7 mouse cellular contexts compared by ENCODE assay signal in the genomic region with DNA sequence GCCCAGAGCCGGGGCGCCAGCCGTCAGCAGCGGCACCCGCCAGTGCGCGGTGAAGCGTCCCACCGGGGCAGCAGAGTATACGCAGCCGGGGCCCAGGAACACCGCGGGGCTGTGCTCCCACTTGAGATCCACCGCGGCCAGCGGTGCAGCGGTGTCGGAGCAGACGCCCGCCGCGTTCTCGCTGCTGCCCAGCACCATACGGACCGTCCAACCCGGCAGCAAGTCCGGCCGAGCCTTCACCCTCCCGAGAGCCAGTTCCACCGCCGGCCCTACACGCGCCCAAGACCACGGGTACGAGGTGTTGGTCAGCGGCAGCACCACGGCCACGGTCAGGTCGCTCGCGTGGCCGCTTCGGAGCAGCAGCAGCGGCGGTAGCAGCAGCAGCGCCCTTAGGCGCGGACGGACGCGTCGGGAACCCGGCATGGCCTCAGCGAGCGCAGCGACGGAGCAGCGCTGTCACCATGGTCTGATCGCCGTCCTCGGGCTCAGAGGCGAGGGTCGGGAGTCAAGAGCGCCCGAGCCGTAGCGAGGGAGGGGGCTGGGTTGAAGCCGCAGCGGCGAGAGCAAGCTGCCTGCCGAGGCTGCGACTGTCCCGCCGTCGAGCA. TPM values are rescaled to one million over a fixed set of nuclear protein-coding genes. Genes with fewer than 3 reads are reported as not detected.
DNase-seq lines count a peak whose midpoint lies in the region; ATAC-seq and TF ChIP-seq lines count a peak whose summit lies in the region.

No protein-coding gene starts in this region.

- dilution Hi-C loops in CH12.LX (cut with MboI; ENCODE audit: extremely low pct_ligation_motif_present, extremely low pct_unique_long_range_greater_than_20kb, low sequenced_read_pairs): no loop called here

- H3K27me3 ChIP-seq in C2C12 (ENCODE audit: control insufficient read depth, insufficient read depth, insufficient read length): peaks cover 5% of the 10 kb centered on the region
- H3K27me3 ChIP-seq in CH12.LX (replicated peaks): peaks cover 25% of the 10 kb centered on the region
- peaks cover 46% of the 10 kb centered on the region for H3K27me3 ChIP-seq in embryonic facial prominence, embryonic 15.5 days
- H3K27me3 ChIP-seq in hindbrain, embryonic 15.5 days: peaks cover 40% of the 10 kb centered on the region
- H3K27me3 ChIP-seq in liver, embryonic 16.5 days (ENCODE audit: control insufficient read depth, insufficient read depth, low read depth, low read length): peaks cover 54% of the 10 kb centered on the region
- H3K27me3 ChIP-seq in neural tube, embryonic 13.5 days: peaks cover 65% of the 10 kb centered on the region

- TF ChIP-seq POLR2A in CH12.LX (IDR thresholded peaks at IDR 0.05; ENCODE audit: low read depth, low read length): no peak

- in situ Hi-C loops in CH12.LX (cut with MboI; ENCODE audit: low pct_ligation_motif_present, low pct_unique_long_range_greater_than_20kb, low sequenced_read_pairs): loop anchor here (5.0 kb wide), 1 partner anchor 48 kb away; no protein-coding TSS in a partner anchor

- no peaks in the 10 kb centered on the region for H3K79me2 ChIP-seq in C2C12 (ENCODE audit: control insufficient read depth, insufficient read depth)
- no peaks in the 10 kb centered on the region for H3K79me2 ChIP-seq in CH12.LX (replicated peaks; ENCODE audit: control insufficient read depth, extremely low read depth, insufficient read depth, poor library complexity, severe bottlenecking)

- intact Hi-C loops in left cerebral cortex, postnatal 36 days (cut with DNase I): loop anchor here (5.0 kb wide), 1 partner anchor 33 kb away; a partner anchor contains a TSS

- TF ChIP-seq EP300 in CH12.LX (IDR thresholded peaks at IDR 0.05; ENCODE audit: low read length): no peak

- peaks cover 11% of the 10 kb centered on the region for H3K9me3 ChIP-seq in CH12.LX (replicated peaks; ENCODE audit: low read length)
- H3K9me3 ChIP-seq in embryonic facial prominence, embryonic 15.5 days (replicated peaks): no peaks in the 10 kb centered on the region
- H3K9me3 ChIP-seq in hindbrain, embryonic 15.5 days: no peaks in the 10 kb centered on the region
- H3K9me3 ChIP-seq in liver, embryonic 16.5 days (replicated peaks; ENCODE audit: control insufficient read depth, low read length): no peaks in the 10 kb centered on the region
- no peaks in the 10 kb centered on the region for H3K9me3 ChIP-seq in neural tube, embryonic 13.5 days

- H3K36me3 ChIP-seq in C2C12 (ENCODE audit: control insufficient read depth, insufficient read depth): no peaks in the 10 kb centered on the region
- no peaks in the 10 kb centered on the region for H3K36me3 ChIP-seq in CH12.LX (replicated peaks in 1 of 2; ENCODE audit: control insufficient read depth in 1 of 2, insufficient read depth in 1 of 2, low read length in 1 of 2)
- H3K36me3 ChIP-seq in embryonic facial prominence, embryonic 15.5 days: no peaks in the 10 kb centered on the region
- no peaks in the 10 kb centered on the region for H3K36me3 ChIP-seq in hindbrain, embryonic 15.5 days
- H3K36me3 ChIP-seq in liver, embryonic 16.5 days (ENCODE audit: control insufficient read depth, insufficient read depth): no peaks in the 10 kb centered on the region
- H3K36me3 ChIP-seq in neural tube, embryonic 13.5 days: no peaks in the 10 kb centered on the region

- no peak for DNase-seq in CH12.LX (ENCODE audit: extremely low read depth)
- no peak for DNase-seq in left cerebral cortex, postnatal 36 days (ENCODE audit: low spot score in 2 of 2)

- ATAC-seq in embryonic facial prominence, embryonic 15.5 days (ENCODE audit: insufficient number of reproducible peaks, low FRiP score, low TSS enrichment, low read depth): no peak
- ATAC-seq in hindbrain, embryonic 15.5 days (ENCODE audit: low FRiP score, low read depth): peak; percentile 35
- ATAC-seq in liver, embryonic 16.5 days (ENCODE audit: low read depth): peak; percentile 9; the same call in 1 of the 2 replicates
- peak; percentile 45 for ATAC-seq in neural tube, embryonic 13.5 days (ENCODE audit: low read depth)

- peaks cover 4 to 7% of the 10 kb centered on the region in 2 experiments; a peak in 2 of 4 replicates for H3K4me1 ChIP-seq in CH12.LX (ENCODE audit: control insufficient read depth in 1 of 2, insufficient read depth in 2 of 2)
- peaks cover 17% of the 10 kb centered on the region for H3K4me1 ChIP-seq in embryonic facial prominence, embryonic 15.5 days
- H3K4me1 ChIP-seq in hindbrain, embryonic 15.5 days (replicated peaks): peaks cover 17% of the 10 kb centered on the region
- H3K4me1 ChIP-seq in liver, embryonic 16.5 days (ENCODE audit: control insufficient read depth, low read depth, low read length): peaks cover 5% of the 10 kb centered on the region
- H3K4me1 ChIP-seq in neural tube, embryonic 13.5 days (replicated peaks): peaks cover 21% of the 10 kb centered on the region

- H3K4me2 ChIP-seq in CH12.LX (ENCODE audit: insufficient read depth, low read depth, poor library complexity, severe bottlenecking): peak overlapping the region; percentile 98; the same call in 1 of the 2 replicates
- peak overlapping the region; percentile 88 for H3K4me2 ChIP-seq in embryonic facial prominence, embryonic 15.5 days (replicated peaks)
- peak overlapping the region; percentile 97 for H3K4me2 ChIP-seq in hindbrain, embryonic 15.5 days
- peak overlapping the region; percentile 68 for H3K4me2 ChIP-seq in liver, embryonic 16.5 days (ENCODE audit: low read depth, low read length)
- H3K4me2 ChIP-seq in neural tube, embryonic 13.5 days: peak overlapping the region; percentile 94

- 1% methylated on average over 74 of the region's 75 CpGs for WGBS in embryonic facial prominence, embryonic 15.5 days
- WGBS in hindbrain, embryonic 15.5 days: under 1% methylated on average over 73 of the region's 75 CpGs
- WGBS in liver, embryonic 16.5 days (ENCODE audit: insufficient replicate concordance): 2% methylated on average over 75 of the region's 75 CpGs
- under 1% methylated on average over 75 of the region's 75 CpGs for WGBS in neural tube, embryonic 13.5 days

- H3K4me3 ChIP-seq in C2C12 (ENCODE audit: insufficient read depth, poor library complexity, severe bottlenecking) (no peak overlapping the region), CH12.LX (replicated peaks in 1 of 3; ENCODE audit: low read depth in 2 of 3, low read length in 2 of 3, poor library complexity in 1 of 3) (peak overlapping the region in 1 of 3 experiments; percentile 8)
- peak overlapping the region; percentile 44 for H3K4me3 ChIP-seq in embryonic facial prominence, embryonic 15.5 days (replicated peaks)
- peak overlapping the region; percentile 60 for H3K4me3 ChIP-seq in hindbrain, embryonic 15.5 days
- peak overlapping the region; percentile 55 for H3K4me3 ChIP-seq in liver, embryonic 16.5 days (ENCODE audit: low read depth, low read length)
- peak overlapping the region; percentile 55 for H3K4me3 ChIP-seq in neural tube, embryonic 13.5 days

- TF ChIP-seq RAD21 in CH12.LX (IDR thresholded peaks at IDR 0.05; ENCODE audit: low read depth, low read length): no peak

- peak overlapping the region; percentile 2 for H3ac ChIP-seq in C2C12 (ENCODE audit: control insufficient read depth, insufficient read length, low read depth)

- no peak overlapping the region for H3K9ac ChIP-seq in CH12.LX (ENCODE audit: insufficient read depth, low read depth)
- 0 out of 2 replicates have a peak overlapping the region, but pooled peaks have one; percentile 21 for H3K9ac ChIP-seq in embryonic facial prominence, embryonic 15.5 days
- peak overlapping the region; percentile 51 for H3K9ac ChIP-seq in hindbrain, embryonic 15.5 days
- H3K9ac ChIP-seq in liver, embryonic 16.5 days (ENCODE audit: low read depth, low read length): peak overlapping the region; percentile 36
- peak overlapping the region; percentile 65 for H3K9ac ChIP-seq in neural tube, embryonic 13.5 days

- no peak overlapping the region; the same call in 1 of the 2 replicates for H3K27ac ChIP-seq in CH12.LX (ENCODE audit: insufficient read depth, low read depth)
- H3K27ac ChIP-seq in embryonic facial prominence, embryonic 15.5 days (replicated peaks): no peak overlapping the region
- no peak overlapping the region for H3K27ac ChIP-seq in hindbrain, embryonic 15.5 days (replicated peaks)
- no peak overlapping the region for H3K27ac ChIP-seq in liver, embryonic 16.5 days (ENCODE audit: low read length)
- no peak overlapping the region for H3K27ac ChIP-seq in neural tube, embryonic 13.5 days (replicated peaks)

- H3K79me3 ChIP-seq in C2C12 (ENCODE audit: low read depth): no peaks in the 10 kb centered on the region

- TF ChIP-seq CTCF in C2C12 (IDR thresholded peaks at IDR 0.05; ENCODE audit: control insufficient read depth, insufficient read depth, insufficient read length) (no peak), CH12.LX (conservative IDR thresholded peaks at IDR 0.05 in 1 of 2, IDR thresholded peaks at IDR 0.05 in 1 of 2; ENCODE audit: low read depth in 2 of 2, low read length in 2 of 2) (no peak)

RNA-seq across cellular contexts. Expression of a gene that starts 0.5 kb away (rescaled TPM):
- 1.0 TPM for polyA plus RNA-seq in C2C12 (2012; fragmentation: generic; extraction: Trizol)
- total RNA-seq in CH12.LX (2012; rRNA removed): 0.13 TPM in 2 replicates
- not detected in 2 replicates for total RNA-seq in CH12.LX (2014; rRNA removed)
- polyA plus RNA-seq in CH12.LX (2012; ENCODE audit: insufficient read length, low read depth): not detected in 2 replicates
- polyA plus RNA-seq in embryonic facial prominence, embryonic 15.5 days (2015; fragmentation: Nextera tagmentation; extraction: Ambion mirVana): 5.9 and 6.2 TPM in 2 replicates
- 2.4 and 2.8 TPM in 2 replicates for polyA plus RNA-seq in hindbrain, embryonic 15.5 days (2015; fragmentation: Nextera tagmentation; extraction: Ambion mirVana)
- 4.1 and 4.3 TPM in 2 replicates for polyA plus RNA-seq in liver, embryonic 16.5 days (2015; fragmentation: Nextera tagmentation; extraction: Ambion mirVana)
- polyA plus RNA-seq in neural tube, embryonic 13.5 days (2015; fragmentation: Nextera tagmentation; extraction: Ambion mirVana): 3.7 and 3.9 TPM in 2 replicates
- 1 to 10 TPM; 2.5 to 4.2 TPM for total RNA-seq in left cerebral cortex, postnatal 36 days (2021)

RNA-seq across cellular contexts. Expression of a gene that starts 10.7 kb away (rescaled TPM):
- polyA plus RNA-seq in C2C12 (2012; fragmentation: generic; extraction: Trizol) (93.9 TPM), CH12.LX (2012; ENCODE audit: insufficient read length, low read depth) (197 and 199 TPM in 2 replicates)
- total RNA-seq in CH12.LX (2012; rRNA removed) (120 and 148 TPM in 2 replicates), CH12.LX (2014; rRNA removed) (182 and 208 TPM in 2 replicates)
- 182 and 183 TPM in 2 replicates for polyA plus RNA-seq in embryonic facial prominence, embryonic 15.5 days (2015; fragmentation: Nextera tagmentation; extraction: Ambion mirVana)
- polyA plus RNA-seq in hindbrain, embryonic 15.5 days (2015; fragmentation: Nextera tagmentation; extraction: Ambion mirVana): 231 and 240 TPM in 2 replicates
- polyA plus RNA-seq in liver, embryonic 16.5 days (2015; fragmentation: Nextera tagmentation; extraction: Ambion mirVana): 44.8 and 48.7 TPM in 2 replicates
- polyA plus RNA-seq in neural tube, embryonic 13.5 days (2015; fragmentation: Nextera tagmentation; extraction: Ambion mirVana): 280 and 290 TPM in 2 replicates
- 10 to 100 TPM; 73.5 to 82.2 TPM for total RNA-seq in left cerebral cortex, postnatal 36 days (2021)

RNA-seq across cellular contexts. Expression of a gene that starts 25.6 kb away (rescaled TPM):
- polyA plus RNA-seq in C2C12 (2012; fragmentation: generic; extraction: Trizol): 18.8 TPM
- 18.4 and 18.9 TPM in 2 replicates for total RNA-seq in CH12.LX (2012; rRNA removed)
- total RNA-seq in CH12.LX (2014; rRNA removed): 39.8 and 42.0 TPM in 2 replicates
- polyA plus RNA-seq in CH12.LX (2012; ENCODE audit: insufficient read length, low read depth): 33.0 and 37.8 TPM in 2 replicates
- 95.4 and 104 TPM in 2 replicates for polyA plus RNA-seq in embryonic facial prominence, embryonic 15.5 days (2015; fragmentation: Nextera tagmentation; extraction: Ambion mirVana)
- polyA plus RNA-seq in hindbrain, embryonic 15.5 days (2015; fragmentation: Nextera tagmentation; extraction: Ambion mirVana): 90.1 and 93.1 TPM in 2 replicates
- polyA plus RNA-seq in liver, embryonic 16.5 days (2015; fragmentation: Nextera tagmentation; extraction: Ambion mirVana): 17.8 and 18.2 TPM in 2 replicates
- 98.2 and 103 TPM in 2 replicates for polyA plus RNA-seq in neural tube, embryonic 13.5 days (2015; fragmentation: Nextera tagmentation; extraction: Ambion mirVana)
- 10 to 100 TPM; 52.8 to 54.7 TPM for total RNA-seq in left cerebral cortex, postnatal 36 days (2021)

RNA-seq across cellular contexts. Expression of a gene that starts 31.8 kb away (rescaled TPM):
- polyA plus RNA-seq in C2C12 (2012; fragmentation: generic; extraction: Trizol) (39.3 TPM), CH12.LX (2012; ENCODE audit: insufficient read length, low read depth) (37.9 and 45.9 TPM in 2 replicates)
- total RNA-seq in CH12.LX (2012; rRNA removed) (30.7 and 36.5 TPM in 2 replicates), CH12.LX (2014; rRNA removed) (20.3 and 20.5 TPM in 2 replicates)
- 27.6 and 28.5 TPM in 2 replicates for polyA plus RNA-seq in embryonic facial prominence, embryonic 15.5 days (2015; fragmentation: Nextera tagmentation; extraction: Ambion mirVana)
- 34.3 and 35.0 TPM in 2 replicates for polyA plus RNA-seq in hindbrain, embryonic 15.5 days (2015; fragmentation: Nextera tagmentation; extraction: Ambion mirVana)
- polyA plus RNA-seq in liver, embryonic 16.5 days (2015; fragmentation: Nextera tagmentation; extraction: Ambion mirVana): 6.7 and 7.2 TPM in 2 replicates
- 29.3 and 30.8 TPM in 2 replicates for polyA plus RNA-seq in neural tube, embryonic 13.5 days (2015; fragmentation: Nextera tagmentation; extraction: Ambion mirVana)
- total RNA-seq in left cerebral cortex, postnatal 36 days (2021): 10 to 100 TPM; 57.6 to 70.1 TPM

RNA-seq across cellular contexts. Expression of a gene that starts 44.1 kb away (rescaled TPM):
- 103 TPM for polyA plus RNA-seq in C2C12 (2012; fragmentation: generic; extraction: Trizol)
- total RNA-seq in CH12.LX (2012; rRNA removed): 88.5 and 106 TPM in 2 replicates
- 130 and 134 TPM in 2 replicates for total RNA-seq in CH12.LX (2014; rRNA removed)
- polyA plus RNA-seq in CH12.LX (2012; ENCODE audit: insufficient read length, low read depth): 126 and 137 TPM in 2 replicates
- 155 and 159 TPM in 2 replicates for polyA plus RNA-seq in embryonic facial prominence, embryonic 15.5 days (2015; fragmentation: Nextera tagmentation; extraction: Ambion mirVana)
- 173 and 176 TPM in 2 replicates for polyA plus RNA-seq in hindbrain, embryonic 15.5 days (2015; fragmentation: Nextera tagmentation; extraction: Ambion mirVana)
- 38.8 and 41.2 TPM in 2 replicates for polyA plus RNA-seq in liver, embryonic 16.5 days (2015; fragmentation: Nextera tagmentation; extraction: Ambion mirVana)
- 183 and 200 TPM in 2 replicates for polyA plus RNA-seq in neural tube, embryonic 13.5 days (2015; fragmentation: Nextera tagmentation; extraction: Ambion mirVana)
- total RNA-seq in left cerebral cortex, postnatal 36 days (2021): 100 to 1,000 TPM; 160 to 168 TPM
